Mouse (Mus musculus): ENCODE results near the gene Cbll1. TPM values are rescaled to one million over a fixed set of nuclear protein-coding genes. Genes with fewer than 3 reads are reported as not detected.
A peak's percentile ranks its signal among the peaks of the same experiment; 100 is the strongest.
"Not testable (repeated sequence)": the region's sequence is repeated elsewhere in the genome, so short reads cannot be mapped to it uniquely, and the experiment has no call there.

Cbll1 gene
- polyA plus RNA-seq, 2 experiments from 2014 or later = 24.7 to 25.9 TPM

- ATAC-seq = peak; percentile 12
Observed at GRCm38 (mm10) chr12:31498936-31499313, 491 bp downstream of the Cbll1 start.

GRCm38 (mm10) chr12:31486431-31486830, 13.0 kb downstream of the Cbll1 start:
- no peak for ATAC-seq

DNA sequence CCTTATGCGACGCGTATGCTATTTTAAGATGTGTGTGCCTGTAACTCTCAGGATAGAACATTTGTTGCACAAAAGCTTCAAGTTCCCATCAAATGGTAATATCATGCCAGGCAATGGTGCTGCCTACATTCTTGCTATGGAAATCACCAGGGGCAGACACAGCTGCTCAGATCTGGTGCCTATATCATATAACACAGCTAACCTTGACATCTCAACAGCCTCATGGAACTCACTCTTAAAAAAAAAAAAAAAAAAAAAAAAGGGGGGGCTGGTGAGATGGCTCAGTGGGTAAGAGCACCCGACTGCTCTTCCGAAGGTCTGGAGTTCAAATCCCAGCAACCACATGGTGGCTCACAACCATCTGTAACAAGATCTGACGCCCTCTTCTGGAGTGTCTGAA, 21.2 kb downstream of the Cbll1 start:
- ATAC-seq = not testable (repeated sequence)

GRCm38 (mm10) chr12:31462615-31463014, 36.8 kb downstream of the Cbll1 start:
- no peak for ATAC-seq

GRCm38 (mm10) chr12:31461371-31461770, 38.0 kb downstream of the Cbll1 start:
- no peak for ATAC-seq

DNA sequence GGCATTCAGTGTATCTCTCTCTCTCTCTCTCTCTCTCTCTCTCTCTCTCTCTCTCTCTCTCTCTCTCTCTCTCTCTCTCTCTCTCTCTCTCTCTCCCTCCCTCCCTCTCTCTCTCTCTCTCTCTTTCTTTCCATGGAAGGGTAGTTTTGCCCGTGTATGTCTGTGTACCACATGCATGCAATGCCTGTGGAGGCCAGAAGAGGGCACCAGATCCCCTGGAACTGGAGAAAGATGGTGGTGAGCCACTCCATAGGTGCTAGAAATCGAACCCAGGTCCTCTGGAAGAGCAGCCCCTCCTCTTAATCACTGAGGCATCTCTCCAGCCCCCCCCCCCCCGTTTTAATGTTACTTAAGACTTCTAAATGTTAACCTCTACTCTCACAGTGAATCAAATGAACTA, 39.1 kb downstream of the Cbll1 start:
- ATAC-seq = not testable (repeated sequence)

- no peak for ATAC-seq
Observed at GRCm38 (mm10) chr12:31458474-31458873, 40.9 kb downstream of the Cbll1 start.

DNA sequence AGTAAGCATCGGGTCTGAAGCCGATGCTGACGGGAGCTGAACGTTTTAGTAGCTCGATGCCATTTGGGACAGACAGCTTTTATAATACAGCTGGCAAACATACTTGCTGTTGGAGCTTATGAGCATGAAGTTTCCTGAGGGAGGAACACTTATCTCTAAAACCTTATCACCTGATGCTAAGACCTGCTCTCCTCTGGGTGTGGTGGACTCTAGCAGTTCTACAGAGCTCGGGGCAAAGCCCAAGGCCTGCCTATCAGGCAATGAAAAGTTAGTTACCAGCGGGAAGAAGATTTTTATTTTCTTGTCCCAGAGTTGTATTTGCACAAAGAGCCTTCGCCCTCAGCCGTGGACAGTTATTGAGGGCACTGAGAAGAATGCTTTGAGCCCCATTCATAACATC, 43.1 kb downstream of the Cbll1 start:
- ATAC-seq = no peak

- ATAC-seq = no peak
Observed at GRCm38 (mm10) chr12:31449341-31449740, 50.1 kb downstream of the Cbll1 start.

GRCm38 (mm10) chr12:31444827-31445226, 54.6 kb downstream of the Cbll1 start:
- ATAC-seq = no peak

DNA sequence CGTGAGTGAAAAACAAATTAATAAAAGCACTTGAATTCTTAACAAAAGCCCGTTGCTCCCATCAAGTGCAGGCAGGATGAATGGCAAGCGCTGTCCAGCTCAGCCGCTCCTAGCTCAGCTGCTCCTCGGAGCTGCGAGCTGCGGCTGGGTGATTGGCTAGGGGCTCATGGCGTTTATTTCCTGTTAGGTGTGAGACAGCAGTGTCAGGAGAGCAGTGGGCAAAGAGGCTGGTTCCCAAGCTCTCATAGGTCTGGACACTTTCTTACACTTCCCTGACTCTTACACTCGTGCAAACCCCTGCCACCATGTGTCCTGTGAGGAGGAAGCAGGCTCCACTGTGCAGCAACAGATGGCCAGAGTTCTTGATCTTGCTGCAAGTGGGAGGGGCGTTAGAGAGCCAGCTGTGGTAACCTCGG, 55.3 kb downstream of the Cbll1 start:
- no peak for ATAC-seq

DNA sequence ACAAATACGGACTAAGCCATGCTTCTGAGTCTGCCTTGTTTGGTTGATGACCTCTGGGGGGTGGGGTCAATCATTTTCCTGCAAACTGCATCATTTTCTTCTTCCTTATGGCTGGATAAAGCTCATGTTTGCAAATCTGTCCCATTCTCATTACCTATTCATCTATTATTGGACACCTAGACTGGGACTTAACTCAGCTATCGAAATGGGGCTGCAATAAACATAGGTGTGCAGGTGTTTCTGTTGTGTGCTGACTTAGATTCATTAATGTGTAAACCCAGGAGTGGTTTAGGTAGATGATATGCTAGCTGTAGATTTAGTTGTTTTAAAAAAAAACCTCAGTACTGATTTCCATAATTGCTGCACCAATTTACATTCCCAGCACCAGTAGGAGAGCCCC, 59.8 kb downstream of the Cbll1 start:
- ATAC-seq = no peak

GRCm38 (mm10) chr12:31437791-31438190, 61.6 kb downstream of the Cbll1 start:
- ATAC-seq = no peak

Other genes with a start within 250 kb of the Cbll1 start
- not detected for gene Lamb1, start 234.4 kb downstream of the Cbll1 start, polyA plus RNA-seq (2017; shearing (Covaris generic))
- 10 to 100 TPM; 86.2 to 88.3 TPM for gene Dld, start 148.2 kb downstream of the Cbll1 start, polyA plus RNA-seq (2017; shearing (Covaris generic))
- under 1 TPM in 1 of 2 experiments, not detected in 1; 0.20 TPM for gene Slc26a3, start 108.7 kb downstream of the Cbll1 start, polyA plus RNA-seq (2017; shearing (Covaris generic))
- not detected for gene Slc26a4, start 60.4 kb upstream of the Cbll1 start, polyA plus RNA-seq (2017; shearing (Covaris generic))
- gene Bcap29, start 135.0 kb upstream of the Cbll1 start, polyA plus RNA-seq (2017; shearing (Covaris generic)) = 10 to 100 TPM; 85.3 to 95.2 TPM
- 10 to 100 TPM in 1 of 2 experiments, 1 to 10 TPM in 1; 5.1 to 10.9 TPM for gene Dus4l, start 155.2 kb upstream of the Cbll1 start, polyA plus RNA-seq (2017; shearing (Covaris generic))
- 10 to 100 TPM; 44.4 to 48.2 TPM for gene Cog5, start 155.3 kb upstream of the Cbll1 start, polyA plus RNA-seq (2017; shearing (Covaris generic))
- under 1 TPM; 0.33 to 0.40 TPM for gene Gpr22, start 214.3 kb upstream of the Cbll1 start, polyA plus RNA-seq (2017; shearing (Covaris generic))

All from activated CD4-positive, CD25-positive, alpha-beta regulatory T cell, adult 4 months (primary cell).